Mouse (Mus musculus): ENCODE data around the gene Ppp2r5a. TPM values are rescaled to one million over a fixed set of nuclear protein-coding genes. Genes with fewer than 3 reads are reported as not detected.

The Ppp2r5a gene
- total RNA-seq, 2 experiments from 2014 or later: 100 to 110 TPM

- DNase-seq: no peak
Observed at GRCm38 (mm10) chr1:191380843-191381242, 22.2 kb downstream of the Ppp2r5a start.

- no peak for DNase-seq
Observed at GRCm38 (mm10) chr1:191378080-191378479, 25.0 kb downstream of the Ppp2r5a start.

- no peak for DNase-seq
Observed at GRCm38 (mm10) chr1:191375644-191375998, 27.5 kb downstream of the Ppp2r5a start.

GRCm38 (mm10) chr1:191374993-191375643 is 28.0 kb downstream of the Ppp2r5a start:
- no peak for DNase-seq

GRCm38 (mm10) chr1:191369140-191369539 is 33.9 kb downstream of the Ppp2r5a start:
- DNase-seq: no peak

GRCm38 (mm10) chr1:191368193-191368592 is 34.9 kb downstream of the Ppp2r5a start:
- DNase-seq: no peak

GRCm38 (mm10) chr1:191364477-191364876 is 38.6 kb downstream of the Ppp2r5a start:
- peak; percentile 33 to 58 for DNase-seq

GRCm38 (mm10) chr1:191362412-191362811 is 40.7 kb downstream of the Ppp2r5a start:
- no peak for DNase-seq

GRCm38 (mm10) chr1:191359478-191359877 is 43.6 kb downstream of the Ppp2r5a start:
- no peak for DNase-seq

- no peak for DNase-seq
Observed at GRCm38 (mm10) chr1:191356936-191357335, 46.1 kb downstream of the Ppp2r5a start.

- DNase-seq: no peak
Observed at GRCm38 (mm10) chr1:191353836-191354235, 49.2 kb downstream of the Ppp2r5a start.

- DNase-seq: peak; percentile 31 to 81
Observed at GRCm38 (mm10) chr1:191352786-191353488, 50.1 kb downstream of the Ppp2r5a start.

GRCm38 (mm10) chr1:191350355-191350754 is 52.7 kb downstream of the Ppp2r5a start:
- DNase-seq: no peak

- no peak for DNase-seq
Observed at GRCm38 (mm10) chr1:191349486-191350037, 53.5 kb downstream of the Ppp2r5a start.

GRCm38 (mm10) chr1:191348996-191349395 is 54.1 kb downstream of the Ppp2r5a start:
- no peak for DNase-seq

- DNase-seq: no peak
Observed at GRCm38 (mm10) chr1:191348592-191348991, 54.5 kb downstream of the Ppp2r5a start.

GRCm38 (mm10) chr1:191347602-191348001 is 55.5 kb downstream of the Ppp2r5a start:
- no peak for DNase-seq

- no peak for DNase-seq
Observed at GRCm38 (mm10) chr1:191340530-191340929, 62.5 kb downstream of the Ppp2r5a start.

GRCm38 (mm10) chr1:191339876-191340275 is 63.2 kb downstream of the Ppp2r5a start:
- no peak for DNase-seq

GRCm38 (mm10) chr1:191334500-191334899 is 68.6 kb downstream of the Ppp2r5a start:
- no peak for DNase-seq

GRCm38 (mm10) chr1:191330356-191330755 is 72.7 kb downstream of the Ppp2r5a start:
- no peak for DNase-seq

GRCm38 (mm10) chr1:191328019-191328441 is 75.0 kb downstream of the Ppp2r5a start:
- peak in 1 of 2 experiments; percentile 30 for DNase-seq

- DNase-seq: no peak
Observed at GRCm38 (mm10) chr1:191327258-191327657, 75.8 kb downstream of the Ppp2r5a start.
